Mouse (Mus musculus): ENCODE measurements around the gene Pim2. TPM values are rescaled to one million over a fixed set of nuclear protein-coding genes. Genes with fewer than 3 reads are reported as not detected.

The Pim2 gene
- polyA plus RNA-seq (2012; rRNA removed) = 52.5 and 53.8 TPM in 2 replicates

DNA sequence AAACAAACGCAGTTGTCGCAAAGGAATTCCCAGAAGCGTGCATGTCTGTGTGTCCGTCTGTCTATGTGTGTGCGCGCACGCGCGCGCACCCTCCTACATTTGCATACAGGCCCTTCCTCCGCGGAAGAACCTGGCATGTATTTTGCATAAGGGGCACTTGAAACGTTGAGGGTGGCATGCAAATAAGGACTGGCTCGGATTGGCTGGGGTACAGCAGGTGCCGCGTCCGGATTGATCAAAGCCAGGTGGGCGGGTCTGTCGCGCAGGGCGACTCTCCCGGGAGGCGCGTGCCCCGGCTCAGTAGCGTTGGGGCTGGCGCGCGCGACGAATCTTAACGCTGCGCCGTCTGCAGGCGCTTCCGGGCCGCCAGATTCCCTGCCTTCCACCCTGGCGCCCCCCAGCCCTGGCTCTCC is at the start of gene Pim2:
TSS of gene Pim2 (plus strand) at position 256 of the 413 bp plus-strand sequence.
- H3K4me1 ChIP-seq (ENCODE audit: control insufficient read depth, insufficient read depth, low read length) = no peaks in the 10 kb centered on the region
- no peak for TF ChIP-seq CTCF (IDR thresholded peaks at IDR 0.05; ENCODE audit: extremely low read depth, insufficient read depth, low read length)
- TF ChIP-seq POLR2A (IDR thresholded peaks at IDR 0.05; ENCODE audit: extremely low read depth, insufficient read depth, low read length) = peak; percentile 42; the same call in 1 of the 2 replicates
- H3K4me3 ChIP-seq (ENCODE audit: insufficient read depth, low read length) = peak within 1 kb of the TSS; percentile 96
- H3K27ac ChIP-seq (ENCODE audit: insufficient read depth, low read length) = peak within 1 kb of the TSS; percentile 82

DNA sequence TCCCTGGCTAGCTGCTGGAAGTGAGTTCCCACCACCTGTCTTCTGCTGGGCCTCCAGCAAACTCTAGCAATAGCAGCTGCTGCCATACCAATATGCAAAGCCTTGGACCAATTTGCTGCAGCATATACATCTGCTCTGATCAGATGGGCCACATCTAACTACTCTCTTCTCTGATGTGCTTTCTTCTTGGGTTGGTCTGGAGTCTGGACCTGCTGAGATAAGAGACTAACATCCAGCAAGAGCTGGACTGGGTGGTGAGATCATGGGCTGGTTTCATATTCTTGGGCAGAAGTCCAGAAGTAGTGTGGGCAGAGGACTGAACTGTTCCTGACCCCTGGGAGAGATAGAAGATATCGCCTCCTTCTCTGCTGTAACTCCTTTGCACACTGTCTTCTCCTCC is 40.9 kb upstream of the Pim2 start:
- H3K4me1 ChIP-seq (ENCODE audit: control insufficient read depth, insufficient read depth, low read length) = no peaks in the 10 kb centered on the region
- no peak overlapping the region for H3K27ac ChIP-seq (ENCODE audit: insufficient read depth, low read length)
- TF ChIP-seq POLR2A (IDR thresholded peaks at IDR 0.05; ENCODE audit: extremely low read depth, insufficient read depth, low read length) = no peak
- no peak for TF ChIP-seq CTCF (IDR thresholded peaks at IDR 0.05; ENCODE audit: extremely low read depth, insufficient read depth, low read length)
- no peak overlapping the region for H3K4me3 ChIP-seq (ENCODE audit: insufficient read depth, low read length)

DNA sequence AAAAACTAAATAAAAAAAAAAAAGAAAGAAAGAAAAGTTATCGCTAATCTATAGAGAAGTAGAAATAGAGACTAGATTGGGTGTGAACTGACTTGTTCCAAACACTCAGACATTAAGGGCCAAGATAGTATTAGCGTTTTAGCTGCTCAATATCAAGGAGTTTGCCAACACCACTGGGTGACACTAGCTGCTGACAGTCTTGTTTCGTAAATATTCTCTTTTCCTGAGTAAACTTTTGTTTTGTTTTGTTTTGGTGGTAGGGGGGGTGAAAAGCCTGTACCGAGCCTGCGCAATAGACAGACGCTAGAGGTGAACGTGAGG is 37.3 kb upstream of the Pim2 start:
- Histone ChIP-seq H3K4me1 (ENCODE audit: control insufficient read depth, insufficient read depth, low read length) (peaks cover 2% of the 10 kb centered on the region; the same call in 1 of the 2 replicates), H3K4me3 (ENCODE audit: insufficient read depth, low read length) (no peak overlapping the region; the same call in 1 of the 2 replicates), H3K27ac (ENCODE audit: insufficient read depth, low read length) (no peak overlapping the region)
- TF ChIP-seq CTCF (IDR thresholded peaks at IDR 0.05; ENCODE audit: extremely low read depth, insufficient read depth, low read length) (no peak), POLR2A (IDR thresholded peaks at IDR 0.05; ENCODE audit: extremely low read depth, insufficient read depth, low read length) (no peak)

DNA sequence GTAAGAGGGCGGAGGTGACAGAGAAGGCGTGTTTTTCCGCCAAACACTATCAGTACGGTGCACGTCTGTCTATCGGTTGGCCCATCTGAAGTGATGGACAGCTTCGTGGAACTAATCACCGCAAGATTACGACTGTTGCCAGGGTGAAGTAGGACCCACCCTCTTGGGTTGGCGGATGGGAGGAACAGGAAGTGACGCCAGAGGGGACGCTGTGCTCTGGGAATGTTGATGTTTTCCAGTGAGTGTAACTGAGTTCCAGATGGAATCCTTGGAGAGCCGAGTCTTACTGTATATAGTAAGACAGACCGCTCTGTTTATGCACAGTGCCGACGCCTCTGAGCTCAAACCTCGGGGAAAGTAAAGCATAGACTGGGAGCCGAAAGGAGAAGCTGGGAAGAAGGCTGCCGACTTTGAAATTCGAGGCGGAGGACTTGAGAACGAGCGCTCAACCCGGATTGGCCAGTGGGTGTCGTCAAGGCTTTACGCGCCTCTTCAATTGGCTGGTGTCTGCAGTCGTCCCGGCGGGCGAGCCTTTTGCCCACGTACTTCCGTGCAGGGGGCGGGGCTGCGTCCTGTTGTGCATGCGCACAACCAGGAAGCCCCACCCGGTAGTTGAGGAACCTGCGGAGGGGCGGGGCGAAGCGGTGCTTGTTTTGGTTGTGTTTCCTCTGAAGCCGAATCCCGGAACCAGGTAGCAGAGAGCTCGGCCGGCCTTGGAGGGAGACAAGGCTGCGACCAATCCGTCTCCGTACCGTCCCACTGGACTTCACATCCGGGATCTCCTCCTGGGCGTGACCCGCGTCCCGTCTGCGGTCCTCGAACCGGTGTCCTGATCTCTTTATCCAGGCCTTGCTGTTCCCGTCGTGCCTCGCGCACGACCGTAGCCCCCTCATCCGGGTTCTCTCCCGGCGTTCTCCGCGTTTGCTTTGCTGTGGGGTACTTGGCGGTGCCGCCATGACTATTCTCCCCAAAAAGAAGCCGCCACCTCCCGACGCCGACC is 36.6 kb upstream of the Pim2 start, which contains the start of gene Otud5:
TSS of gene Otud5 (plus strand) at position 202 of the 1,000 bp plus-strand sequence.
- peak within 1 kb of the TSS; percentile 86 for H3K27ac ChIP-seq (ENCODE audit: insufficient read depth, low read length)
- peak within 1 kb of the TSS; percentile 64 for H3K4me3 ChIP-seq (ENCODE audit: insufficient read depth, low read length)
- peaks cover 2% of the 10 kb centered on the region; the same call in 1 of the 2 replicates for H3K4me1 ChIP-seq (ENCODE audit: control insufficient read depth, insufficient read depth, low read length)
- peak; percentile 47; the same call in 1 of the 2 replicates for TF ChIP-seq POLR2A (IDR thresholded peaks at IDR 0.05; ENCODE audit: extremely low read depth, insufficient read depth, low read length)
- TF ChIP-seq CTCF (IDR thresholded peaks at IDR 0.05; ENCODE audit: extremely low read depth, insufficient read depth, low read length) = no peak

DNA sequence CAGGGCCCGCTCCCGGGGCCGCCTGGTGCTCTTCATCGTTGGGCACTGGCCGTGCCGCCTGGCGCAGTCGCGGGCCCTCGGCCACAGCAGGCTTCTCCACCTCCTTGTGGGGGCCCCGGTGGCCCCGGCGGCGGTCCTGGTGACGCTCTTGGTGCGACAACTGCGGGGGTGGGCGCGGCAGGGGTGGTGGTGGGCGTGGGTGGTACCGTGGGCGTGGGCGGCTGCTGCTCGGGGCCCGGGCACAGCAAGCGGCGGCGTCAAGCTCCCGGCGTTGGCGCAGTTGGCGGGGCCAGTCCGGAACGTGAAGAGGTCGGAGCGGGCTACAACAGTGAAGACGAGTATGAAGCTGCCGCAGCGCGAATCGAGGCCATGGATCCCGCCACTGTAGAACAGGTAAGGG is 35.7 kb upstream of the Pim2 start:
- Histone ChIP-seq H3K4me1 (ENCODE audit: control insufficient read depth, insufficient read depth, low read length) (peaks cover 2% of the 10 kb centered on the region; the same call in 1 of the 2 replicates), H3K4me3 (ENCODE audit: insufficient read depth, low read length) (peak overlapping the region; percentile 64), H3K27ac (ENCODE audit: insufficient read depth, low read length) (peak overlapping the region; percentile 86; the same call in 1 of the 2 replicates)
- no peak for TF ChIP-seq CTCF (IDR thresholded peaks at IDR 0.05; ENCODE audit: extremely low read depth, insufficient read depth, low read length)
- TF ChIP-seq POLR2A (IDR thresholded peaks at IDR 0.05; ENCODE audit: extremely low read depth, insufficient read depth, low read length) = no peak

DNA sequence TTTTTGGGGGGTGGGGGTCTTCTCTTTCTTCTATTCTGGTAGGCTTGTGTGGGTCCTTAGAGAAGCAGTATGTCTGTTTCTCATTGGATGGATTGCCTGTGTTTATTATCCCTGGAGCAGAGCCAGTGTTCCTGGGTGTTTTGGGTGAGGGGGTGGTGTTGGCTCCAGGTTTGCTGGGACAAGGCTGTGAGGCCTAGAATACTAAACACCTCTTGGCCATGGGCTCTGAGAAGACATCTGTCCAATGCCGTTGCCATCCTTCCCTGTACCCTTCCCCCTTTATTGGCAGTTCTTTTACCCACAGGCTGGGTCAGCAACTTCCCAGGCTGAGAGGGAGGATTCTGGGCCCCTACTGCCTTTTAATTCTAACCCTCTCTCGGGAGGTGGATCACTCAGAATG is 30.2 kb upstream of the Pim2 start:
- H3K27ac ChIP-seq (ENCODE audit: insufficient read depth, low read length) = no peak overlapping the region; the same call in 1 of the 2 replicates
- H3K4me1 ChIP-seq (ENCODE audit: control insufficient read depth, insufficient read depth, low read length) = peaks cover 2% of the 10 kb centered on the region; the same call in 1 of the 2 replicates
- no peak overlapping the region for H3K4me3 ChIP-seq (ENCODE audit: insufficient read depth, low read length)
- TF ChIP-seq CTCF (IDR thresholded peaks at IDR 0.05; ENCODE audit: extremely low read depth, insufficient read depth, low read length) = no peak
- no peak for TF ChIP-seq POLR2A (IDR thresholded peaks at IDR 0.05; ENCODE audit: extremely low read depth, insufficient read depth, low read length)

DNA sequence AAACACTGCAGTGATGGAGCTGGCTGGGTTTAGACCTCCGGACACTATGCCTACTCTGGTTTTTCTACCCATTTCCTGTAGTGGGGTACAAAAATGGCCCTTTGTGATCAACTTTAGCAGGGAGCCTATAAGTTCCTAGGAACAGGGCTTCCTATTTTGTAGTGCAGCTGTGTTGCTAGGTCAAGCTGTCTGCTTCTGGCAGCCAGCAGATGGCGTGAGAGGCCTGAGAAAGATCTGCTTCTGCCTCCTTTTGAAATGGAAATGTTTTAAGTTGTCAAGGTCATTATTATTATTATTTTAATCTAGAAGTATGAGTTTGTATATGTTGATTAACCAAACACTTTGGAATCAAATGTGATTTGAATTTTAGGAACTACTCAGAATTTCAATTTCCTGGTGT is 23.5 kb upstream of the Pim2 start:
- peak; percentile 54 for TF ChIP-seq CTCF (IDR thresholded peaks at IDR 0.05; ENCODE audit: extremely low read depth, insufficient read depth, low read length)
- no peak for TF ChIP-seq POLR2A (IDR thresholded peaks at IDR 0.05; ENCODE audit: extremely low read depth, insufficient read depth, low read length)
- H3K4me1 ChIP-seq (ENCODE audit: control insufficient read depth, insufficient read depth, low read length) = no peaks in the 10 kb centered on the region
- no peak overlapping the region for H3K4me3 ChIP-seq (ENCODE audit: insufficient read depth, low read length)
- H3K27ac ChIP-seq (ENCODE audit: insufficient read depth, low read length) = no peak overlapping the region

DNA sequence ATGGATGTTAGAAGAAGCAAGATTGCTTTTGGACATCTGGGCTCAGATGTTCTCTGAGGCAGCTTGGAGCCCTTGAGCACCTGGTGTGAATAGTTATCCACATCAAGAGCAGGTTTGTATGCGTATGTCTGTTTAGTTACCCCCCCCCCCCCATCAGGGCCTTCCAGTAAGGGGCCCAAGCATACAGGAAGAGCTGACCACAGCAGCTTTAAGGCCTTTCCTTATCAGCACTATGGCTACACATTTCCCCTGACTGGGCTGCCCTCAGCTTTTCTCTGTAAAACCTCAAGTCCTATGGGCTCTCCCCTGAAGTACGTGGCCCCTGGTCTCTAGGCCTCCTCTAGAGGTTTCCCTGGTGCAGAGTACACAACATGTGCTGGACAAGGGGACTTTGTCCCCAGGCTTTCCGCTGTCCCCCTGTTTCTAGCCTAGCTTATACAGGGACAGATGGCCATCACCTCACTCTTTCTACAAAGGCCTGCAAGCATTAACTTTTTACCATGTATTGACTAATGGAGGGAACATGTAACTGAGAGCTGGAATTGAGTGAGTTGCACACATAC is 18.8 kb upstream of the Pim2 start:
- Histone ChIP-seq H3K27ac (ENCODE audit: insufficient read depth, low read length) (no peak overlapping the region), H3K4me1 (ENCODE audit: control insufficient read depth, insufficient read depth, low read length) (no peaks in the 10 kb centered on the region), H3K4me3 (ENCODE audit: insufficient read depth, low read length) (no peak overlapping the region)
- TF ChIP-seq POLR2A (IDR thresholded peaks at IDR 0.05; ENCODE audit: extremely low read depth, insufficient read depth, low read length) (no peak), CTCF (IDR thresholded peaks at IDR 0.05; ENCODE audit: extremely low read depth, insufficient read depth, low read length) (no peak)

DNA sequence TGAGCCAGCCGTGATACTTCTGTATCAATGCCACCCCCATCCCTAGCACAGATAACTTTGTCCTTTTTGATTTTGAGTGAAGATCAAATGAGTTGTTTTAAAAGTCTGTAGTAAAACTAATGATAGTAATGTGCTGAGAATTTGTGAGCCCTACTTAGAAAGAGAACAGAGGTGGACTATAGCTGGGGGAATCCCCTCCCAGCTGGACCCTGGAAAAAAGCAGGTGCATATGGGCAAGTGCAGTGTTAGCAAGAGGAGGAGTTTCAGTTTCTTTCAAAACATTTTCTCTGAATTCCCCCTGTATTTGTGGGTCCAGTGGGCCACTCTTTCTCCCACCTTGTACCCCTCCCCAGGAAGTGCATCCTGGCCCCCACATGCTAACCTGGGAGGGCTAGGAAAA is 14.9 kb upstream of the Pim2 start:
- H3K27ac ChIP-seq (ENCODE audit: insufficient read depth, low read length) = no peak overlapping the region
- no peaks in the 10 kb centered on the region for H3K4me1 ChIP-seq (ENCODE audit: control insufficient read depth, insufficient read depth, low read length)
- no peak overlapping the region for H3K4me3 ChIP-seq (ENCODE audit: insufficient read depth, low read length)
- TF ChIP-seq POLR2A (IDR thresholded peaks at IDR 0.05; ENCODE audit: extremely low read depth, insufficient read depth, low read length) = no peak
- TF ChIP-seq CTCF (IDR thresholded peaks at IDR 0.05; ENCODE audit: extremely low read depth, insufficient read depth, low read length) = no peak

Data from cortical plate, adult 2 months (tissue).